Mouse (Mus musculus) lung, adult 18-20 months (tissue): Measurements from ENCODE around the gene Zeb2.

Experiments used
- DNase-seq, 2 experiments: peaks; one replicate each; pipeline ENCODE4 v3.0.0; 2022; ENCODE audit warnings: mixed read lengths in 2 of 2

Zeb2 gene

GRCm38 (mm10) chr2:45059010-45059409 lies 58.2 kb downstream of the Zeb2 start:
- no peak for DNase-seq

DNA sequence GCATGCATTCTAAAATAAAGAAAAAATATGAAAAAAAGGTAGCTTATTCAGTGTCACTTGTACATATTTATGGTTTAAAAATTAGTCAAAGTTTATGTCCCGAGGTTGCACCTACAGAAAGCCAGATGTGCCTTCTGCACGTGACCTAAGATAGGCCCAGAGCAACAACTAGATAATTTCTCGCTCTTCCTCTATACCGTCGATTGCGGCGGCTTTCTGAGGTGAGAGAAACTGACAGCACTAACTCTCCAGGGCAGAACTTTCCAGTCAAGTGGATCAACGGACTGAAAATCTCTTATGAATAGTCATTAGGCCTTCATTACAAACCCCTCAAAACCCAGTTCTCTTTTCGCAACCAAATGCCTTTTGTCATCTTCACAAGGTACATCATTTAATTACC lies 59.0 kb downstream of the Zeb2 start:
- DNase-seq, result no peak

DNA sequence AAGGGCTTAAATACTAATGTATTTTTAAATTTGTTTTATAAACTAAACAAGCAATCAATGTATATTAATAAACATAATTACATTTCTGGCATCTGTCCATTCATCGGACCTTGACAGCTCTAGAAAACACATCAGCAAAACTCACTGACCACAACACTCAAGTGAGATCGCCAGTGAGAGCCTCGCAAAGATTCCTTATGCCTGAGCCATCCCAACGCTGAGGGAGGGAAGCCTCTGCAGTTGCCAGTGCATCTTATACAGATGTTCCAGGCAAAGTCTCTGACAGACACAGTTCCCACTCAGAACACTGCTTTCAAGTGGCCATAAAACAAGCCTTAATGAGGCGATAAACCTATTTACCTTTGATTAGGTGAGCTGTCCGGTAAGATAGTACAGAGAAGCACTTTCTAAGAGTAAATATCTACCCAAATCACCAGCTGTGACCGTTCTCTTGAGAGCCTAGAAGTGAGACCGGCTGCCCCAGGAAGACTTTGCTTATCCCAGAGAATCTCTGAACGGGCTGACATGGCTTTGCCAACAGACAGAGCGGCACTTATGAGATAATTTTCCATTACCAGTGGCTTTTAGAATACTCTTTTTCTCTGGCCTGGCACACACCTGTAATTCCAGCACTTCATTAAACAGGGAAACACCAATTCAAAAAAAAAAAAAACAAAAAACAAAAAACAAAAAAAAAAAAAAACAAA lies 60.2 kb downstream of the Zeb2 start:
- no peak for DNase-seq

- no peak for DNase-seq
Observed at GRCm38 (mm10) chr2:45055926-45056325, 61.3 kb downstream of the Zeb2 start.

- no peak for DNase-seq
Observed at GRCm38 (mm10) chr2:45055034-45055615, 62.1 kb downstream of the Zeb2 start.

DNA sequence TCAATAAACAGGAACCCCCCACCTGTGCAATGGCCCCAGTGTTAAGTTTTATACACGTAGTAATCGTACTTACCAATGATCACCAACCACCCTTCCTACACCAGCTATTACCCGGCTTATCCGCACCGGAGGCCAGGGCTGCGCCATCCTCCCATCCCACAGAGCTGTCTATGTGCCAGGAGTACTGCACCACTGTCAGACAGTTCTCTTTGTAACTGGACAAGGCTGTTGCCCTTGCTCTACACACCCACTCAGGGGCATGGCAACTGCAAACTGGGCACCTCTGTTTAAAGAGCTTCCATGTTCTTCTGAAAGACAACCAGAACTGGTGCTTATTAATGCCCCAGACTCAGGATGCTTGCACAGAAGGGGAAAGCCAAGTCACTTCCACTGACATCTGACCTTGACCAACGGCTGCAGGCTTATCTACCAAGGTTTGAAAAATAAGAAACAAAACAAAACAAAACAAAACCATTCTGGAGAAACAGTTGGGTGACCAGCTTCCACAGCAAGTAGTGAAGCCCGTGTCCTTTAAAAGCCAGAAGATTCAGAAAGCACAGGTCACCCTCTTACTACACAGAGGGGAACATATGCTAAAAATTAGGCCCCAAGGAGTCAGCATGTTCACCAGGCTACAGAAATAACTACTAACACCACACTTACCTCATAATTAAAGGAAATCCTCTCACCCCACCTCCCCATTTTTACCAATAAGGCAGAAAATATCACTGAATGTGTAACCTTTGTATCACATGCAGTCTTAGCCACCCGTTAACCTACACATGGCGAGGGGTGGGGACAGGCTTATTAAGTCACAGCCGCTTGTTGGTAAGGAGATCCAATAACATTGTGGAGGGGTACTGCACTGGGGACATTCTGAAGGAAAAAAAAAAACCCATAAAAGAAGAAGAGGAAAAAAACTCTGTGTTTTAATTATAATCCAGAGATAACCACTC lies 62.8 kb downstream of the Zeb2 start:
- DNase-seq, result no peak

- no peak for DNase-seq
Observed at GRCm38 (mm10) chr2:45052587-45052986, 64.6 kb downstream of the Zeb2 start.

GRCm38 (mm10) chr2:45051321-45051720 lies 65.9 kb downstream of the Zeb2 start:
- no peak for DNase-seq

DNA sequence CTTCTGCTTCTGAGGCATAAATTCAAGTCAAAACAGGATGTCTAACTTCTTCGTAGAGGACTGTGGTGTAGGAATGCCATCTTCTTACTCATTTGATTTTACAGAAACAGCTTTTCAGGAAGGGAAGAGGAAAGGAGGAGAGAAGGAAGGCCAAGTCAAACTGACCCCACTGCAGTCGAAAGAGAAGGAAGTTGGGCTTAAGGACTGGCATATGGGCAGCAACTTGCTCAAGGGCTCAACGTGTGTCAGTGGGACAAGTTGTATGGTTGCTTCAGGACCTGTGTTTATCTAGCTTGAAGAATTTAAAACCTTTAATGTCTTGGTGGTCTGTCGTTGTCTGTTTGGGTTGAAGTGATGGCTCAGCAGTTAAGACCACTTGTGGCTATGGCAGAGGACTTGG lies 67.3 kb downstream of the Zeb2 start:
- DNase-seq, result no peak

DNA sequence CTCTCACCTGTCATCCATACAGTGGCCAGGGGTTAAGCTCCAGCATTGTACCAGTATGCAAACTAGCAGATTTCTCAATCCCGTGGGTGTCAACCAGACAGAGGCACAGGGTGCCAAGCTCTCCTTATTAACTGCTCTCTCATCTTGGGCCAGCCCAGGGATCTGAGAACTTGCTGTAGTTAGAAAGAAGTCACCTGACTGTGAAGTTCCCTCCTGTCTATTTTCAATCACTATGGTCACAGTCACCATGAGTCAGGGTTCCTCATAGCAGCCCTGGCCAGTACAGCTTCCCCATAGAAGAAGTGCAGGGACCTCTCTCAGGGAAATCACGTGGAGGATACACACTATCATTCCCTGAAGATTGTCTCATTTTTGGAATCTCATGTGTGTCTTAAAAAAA lies 67.9 kb downstream of the Zeb2 start:
- DNase-seq, result peak; percentile 35 to 47

- no peak for DNase-seq
Observed at GRCm38 (mm10) chr2:45040706-45041312, 76.4 kb downstream of the Zeb2 start.

DNA sequence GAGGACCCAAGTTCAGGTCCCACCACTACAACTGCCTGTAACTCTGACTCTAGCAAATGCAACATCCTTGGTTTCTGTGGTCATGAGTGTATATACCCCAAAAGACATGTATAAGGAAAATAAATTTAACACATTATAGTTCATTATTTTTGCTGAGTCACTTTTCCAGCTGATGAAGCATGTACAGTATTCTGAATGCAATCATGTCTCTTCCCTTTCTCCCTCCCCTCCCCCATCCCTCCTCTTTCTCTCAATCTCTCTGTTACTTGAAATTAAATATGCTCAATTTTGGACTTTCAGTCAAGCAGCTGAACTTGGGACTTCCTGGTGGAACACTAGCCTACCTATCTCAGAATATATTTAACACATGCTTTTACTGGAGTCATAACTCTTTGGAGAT lies 77.7 kb downstream of the Zeb2 start:
- no peak for DNase-seq

- no peak for DNase-seq
Observed at GRCm38 (mm10) chr2:45028091-45028638, 89.0 kb downstream of the Zeb2 start.

GRCm38 (mm10) chr2:45017186-45017800 lies 99.9 kb downstream of the Zeb2 start:
- DNase-seq, result no peak

- no peak for DNase-seq
Observed at GRCm38 (mm10) chr2:45013325-45013724, 103.9 kb downstream of the Zeb2 start.

DNA sequence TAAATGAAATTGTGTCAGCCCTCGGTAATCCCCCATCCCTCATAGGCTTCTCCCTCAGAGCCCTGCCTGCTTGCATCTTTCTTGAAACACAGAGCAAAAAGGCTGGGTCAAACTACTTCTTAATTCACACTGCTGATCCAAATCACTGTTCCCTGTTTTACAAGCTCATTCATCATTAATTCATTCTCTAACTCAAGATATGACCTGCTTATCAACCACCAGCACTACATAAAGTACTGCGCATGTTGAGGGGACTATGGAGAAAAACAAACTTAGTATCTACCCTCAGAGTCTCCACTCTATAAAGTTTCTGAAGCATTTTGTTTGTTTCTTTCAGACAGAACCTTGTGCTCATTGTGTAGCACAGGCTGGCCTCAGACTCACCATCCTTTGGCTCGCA lies 104.5 kb downstream of the Zeb2 start:
- no peak for DNase-seq

GRCm38 (mm10) chr2:45010701-45011100 lies 106.5 kb downstream of the Zeb2 start:
- DNase-seq, result no peak

GRCm38 (mm10) chr2:44999906-45000305 lies 117.3 kb downstream of the Zeb2 start:
- peak; percentile 35 to 57 for DNase-seq

DNA sequence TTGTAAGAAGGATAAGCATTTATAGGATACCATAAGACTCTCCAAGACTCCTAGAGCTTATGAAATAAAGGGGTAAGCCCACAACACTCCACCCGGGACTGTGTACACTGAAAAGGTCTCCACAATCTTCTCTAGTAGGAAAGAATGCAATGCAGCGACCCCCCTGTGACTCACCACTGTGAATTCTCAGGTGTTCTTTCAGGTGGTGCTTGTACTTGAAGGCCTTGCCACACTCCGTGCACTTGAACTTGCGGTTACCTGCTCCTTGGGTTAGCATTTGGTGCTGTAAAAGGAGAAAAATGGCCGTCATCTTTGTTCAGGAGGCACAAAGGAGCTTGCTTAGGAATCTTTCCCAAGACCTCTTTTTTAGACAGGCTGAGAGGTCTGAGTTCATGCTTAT lies 118.5 kb downstream of the Zeb2 start:
- DNase-seq, result peak in 1 of 2 experiments; percentile 22

DNA sequence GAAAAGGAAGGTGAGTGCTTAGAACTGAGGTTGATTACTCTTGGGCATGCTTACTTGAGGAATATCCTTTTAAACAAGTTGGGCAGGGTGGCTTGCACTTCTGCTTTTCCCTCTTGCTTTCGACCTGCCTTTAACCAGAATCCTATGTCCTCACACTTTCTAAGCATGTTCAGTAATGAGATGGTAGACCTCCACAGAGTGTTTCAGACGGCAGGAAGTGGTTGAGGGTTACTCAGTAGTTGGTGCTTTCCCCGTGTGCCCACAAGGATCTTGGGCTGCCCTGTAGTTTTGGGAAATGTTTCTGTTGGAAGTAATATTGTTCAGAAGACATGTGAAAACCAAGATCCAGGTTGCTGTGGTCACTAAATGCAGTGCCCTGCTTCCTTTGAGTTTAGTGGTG lies 135.5 kb downstream of the Zeb2 start:
- no peak for DNase-seq

- no peak for DNase-seq
Observed at GRCm38 (mm10) chr2:44979042-44979721, 138.0 kb downstream of the Zeb2 start.

GRCm38 (mm10) chr2:44978038-44978437 lies 139.2 kb downstream of the Zeb2 start:
- DNase-seq, result no peak
